Mouse (Mus musculus) frontal cortex, postnatal 25 days (tissue): ENCODE results near the gene Aldh3a2.
"Not testable (repeated sequence)": the region's sequence is repeated elsewhere in the genome, so short reads cannot be mapped to it uniquely, and the experiment has no call there.

Experiments
- DNase-seq, 2 experiments: peaks; one replicate each; pipeline ENCODE4 v3.0.0; 2022; ENCODE audit warnings: low spot score in 2 of 2

Gene Aldh3a2

DNA sequence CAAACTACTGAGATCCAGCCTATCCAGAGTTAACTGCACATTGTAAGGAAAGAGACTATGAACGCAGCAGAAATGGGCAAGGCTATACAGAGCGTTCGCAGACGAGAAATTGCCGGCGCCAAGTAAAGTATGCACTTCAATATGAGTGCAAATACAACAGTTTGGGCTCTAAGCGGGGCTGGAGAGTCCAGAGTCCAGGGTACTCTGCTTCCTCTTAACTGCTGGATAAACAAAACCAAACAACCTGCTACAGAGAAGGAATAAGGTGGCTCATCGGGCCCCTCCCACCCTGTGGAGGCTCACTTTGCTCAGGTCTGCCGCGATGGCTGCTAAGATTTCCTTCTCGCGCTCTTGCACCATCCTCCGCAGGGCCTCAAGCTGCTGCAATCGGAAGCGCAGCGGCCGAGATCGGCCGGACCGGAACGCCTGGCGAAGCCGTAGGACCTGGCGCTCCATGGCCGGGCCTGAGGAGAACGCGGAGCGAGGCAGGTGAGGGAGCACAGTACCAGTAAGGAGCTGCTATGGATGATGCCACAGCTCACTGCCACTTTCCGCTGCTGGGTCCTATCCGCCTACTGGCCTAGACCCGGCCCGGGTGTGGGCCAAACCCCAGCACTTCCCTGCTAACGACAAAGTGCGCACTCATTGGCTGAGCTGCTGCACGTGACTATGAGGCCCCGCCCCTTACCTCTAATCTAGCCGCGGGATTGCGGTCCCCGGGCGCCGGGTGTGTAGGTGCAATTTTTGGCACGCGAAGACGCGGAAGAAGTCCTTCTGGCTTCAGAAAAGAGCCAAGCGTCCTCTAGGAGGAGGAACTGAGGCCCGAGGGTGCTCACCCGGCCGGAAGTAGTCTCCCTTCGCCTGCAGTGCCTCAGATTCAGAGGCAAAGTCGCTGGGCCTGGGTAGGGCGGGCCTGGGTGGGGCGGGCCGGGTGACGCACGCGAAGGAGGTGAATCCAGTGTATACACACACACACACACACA is at the start of gene Aldh3a2:
Aldh3a2 (minus strand) TSS at position 914 of the 983 bp plus-strand sequence.
- DNase-seq: peak; percentile 86 to 88

GRCm38 (mm10) chr11:61316864-61317263 is 49.6 kb upstream of the Aldh3a2 start:
- DNase-seq: no peak

DNA sequence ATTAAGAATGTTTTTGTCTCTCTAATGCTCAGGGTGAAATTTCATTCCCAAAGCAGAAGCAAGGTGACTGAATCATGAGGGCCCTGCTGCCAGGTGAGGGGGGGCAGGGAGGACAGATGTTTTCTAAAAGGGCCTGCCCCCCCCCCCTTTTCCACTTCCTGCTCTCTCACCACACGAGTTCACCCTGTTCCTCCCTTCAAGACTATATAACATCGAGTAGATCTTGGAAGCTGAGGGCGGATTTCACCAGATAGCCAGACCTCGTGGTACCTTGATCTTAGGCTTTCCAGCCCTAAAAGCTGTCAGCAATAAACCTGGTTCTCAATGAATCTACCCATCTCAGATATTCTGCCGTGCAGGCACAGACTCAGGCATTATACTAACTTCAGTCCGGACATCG is 43.1 kb upstream of the Aldh3a2 start:
- DNase-seq: no peak

DNA sequence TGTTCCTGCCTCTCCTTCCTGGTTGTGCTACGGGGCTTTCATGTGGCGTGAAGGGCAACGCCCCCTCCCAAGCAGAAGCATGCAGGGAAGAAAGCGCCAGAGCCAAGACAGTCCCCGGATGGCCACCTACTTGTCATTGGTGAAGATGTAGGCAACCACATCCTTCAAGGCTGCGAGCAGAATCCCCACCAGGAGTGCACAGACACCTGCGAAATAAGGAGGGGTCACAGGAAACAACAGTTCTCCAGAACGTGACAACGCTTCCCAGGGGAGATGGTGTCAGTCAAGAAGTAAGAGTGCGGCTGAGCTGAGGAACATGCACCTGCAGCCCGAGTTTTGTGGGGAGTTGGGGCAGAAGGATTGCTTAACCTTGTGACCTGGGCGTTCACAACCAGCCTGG is 42.6 kb upstream of the Aldh3a2 start:
- DNase-seq: no peak

DNA sequence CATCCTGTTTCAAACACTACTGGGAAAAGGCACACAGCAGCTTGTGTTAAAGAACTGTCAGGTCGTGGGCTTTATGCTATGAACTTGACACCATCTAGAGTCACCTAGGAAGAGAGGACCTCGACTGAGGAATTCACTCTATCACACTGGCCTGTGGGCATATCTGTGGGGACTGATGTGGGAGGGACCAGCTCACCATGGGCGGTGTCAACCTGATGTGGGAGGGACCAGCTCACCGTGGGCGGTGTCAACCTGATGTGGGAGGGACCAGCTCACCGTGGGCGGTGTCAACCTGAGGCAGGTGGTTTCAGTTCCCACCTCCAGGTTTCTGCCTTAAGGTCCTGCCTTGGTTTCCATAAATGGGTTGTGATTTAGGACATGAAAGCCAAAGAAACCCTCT is 40.5 kb upstream of the Aldh3a2 start:
- no peak for DNase-seq

GRCm38 (mm10) chr11:61305377-61305776 is 38.1 kb upstream of the Aldh3a2 start:
- DNase-seq: no peak

DNA sequence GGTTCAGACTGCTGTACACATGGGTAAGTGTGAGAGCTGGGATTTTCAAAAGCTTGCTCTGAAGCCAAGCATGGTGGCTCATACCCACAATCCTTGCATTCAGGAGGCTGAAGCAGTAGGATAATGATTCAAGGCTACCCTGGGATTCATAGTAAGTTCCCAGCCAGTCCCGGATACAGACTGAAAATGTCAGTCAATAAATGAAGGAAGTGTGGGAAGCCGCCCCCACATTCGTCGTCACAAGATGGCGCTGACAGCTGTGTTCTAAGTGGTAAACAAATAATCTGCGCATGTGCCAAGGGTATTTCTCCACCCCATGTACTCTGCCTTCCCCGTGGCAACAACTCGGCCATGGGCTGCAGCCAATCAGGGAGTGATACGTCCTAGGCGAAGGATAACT is 37.3 kb upstream of the Aldh3a2 start:
- not testable (repeated sequence) for DNase-seq

- DNase-seq: no peak
Measured at GRCm38 (mm10) chr11:61300716-61301392, 33.6 kb upstream of the Aldh3a2 start.

DNA sequence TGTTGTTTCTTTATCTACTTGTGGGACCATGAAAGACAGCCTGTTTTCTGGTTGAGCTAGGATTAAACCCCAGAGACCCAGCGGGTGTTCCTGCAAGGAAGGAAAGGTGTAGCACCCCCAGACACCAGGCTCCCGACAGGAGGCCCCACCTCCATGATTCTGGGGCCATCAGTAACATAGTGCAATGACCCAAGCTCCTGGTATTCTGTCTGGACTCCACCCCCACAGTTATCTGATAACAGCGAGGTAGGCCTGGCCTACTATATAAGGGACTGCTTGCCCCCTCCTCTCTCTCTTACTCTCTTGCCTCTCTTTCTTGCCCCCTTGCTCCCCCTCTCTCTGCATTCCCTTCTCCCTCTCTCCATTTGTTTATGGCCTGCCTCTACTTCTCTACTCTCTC is 32.9 kb upstream of the Aldh3a2 start:
- no peak for DNase-seq

DNA sequence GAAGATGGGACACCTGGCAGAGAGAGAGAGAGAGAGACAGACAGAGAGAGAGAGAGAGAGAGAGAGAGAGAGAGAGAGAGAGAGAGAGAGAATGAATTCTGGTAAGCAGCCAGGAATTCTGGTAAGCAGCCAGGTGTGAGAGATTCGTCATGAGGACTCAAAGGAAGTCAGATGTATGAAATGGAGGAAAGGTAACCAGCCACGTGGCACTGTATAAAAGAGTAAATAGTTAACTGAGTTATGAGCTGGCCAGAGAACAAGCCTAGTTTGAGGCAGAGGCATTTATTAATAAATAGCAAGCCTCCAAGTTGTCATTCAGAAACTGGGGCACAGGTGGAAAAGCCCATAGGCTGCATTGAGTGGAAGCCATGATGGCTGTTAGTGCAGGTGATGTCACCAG is 30.6 kb upstream of the Aldh3a2 start:
- no peak for DNase-seq

- DNase-seq: no peak
Measured at GRCm38 (mm10) chr11:61297326-61297725, 30.1 kb upstream of the Aldh3a2 start.

DNA sequence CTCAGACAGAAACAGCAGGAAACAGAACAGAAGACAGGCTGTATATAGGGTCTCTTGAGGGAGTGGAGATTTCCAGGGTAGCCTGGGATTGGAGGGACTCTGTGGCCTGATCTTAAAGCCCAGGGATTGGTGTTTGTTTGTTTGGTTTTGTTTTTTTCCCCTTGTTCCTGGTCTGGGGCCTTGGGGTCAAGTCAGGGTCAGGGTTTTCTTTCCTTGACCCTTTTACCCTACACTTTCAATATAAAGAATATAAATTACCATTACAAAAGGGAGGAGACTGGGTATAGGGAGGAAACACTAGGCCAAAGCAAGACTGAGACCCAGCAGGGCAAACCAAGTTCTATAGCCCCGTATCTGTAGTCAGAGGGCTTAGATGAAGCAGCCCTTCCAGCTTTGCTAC is 29.3 kb upstream of the Aldh3a2 start:
- no peak for DNase-seq

DNA sequence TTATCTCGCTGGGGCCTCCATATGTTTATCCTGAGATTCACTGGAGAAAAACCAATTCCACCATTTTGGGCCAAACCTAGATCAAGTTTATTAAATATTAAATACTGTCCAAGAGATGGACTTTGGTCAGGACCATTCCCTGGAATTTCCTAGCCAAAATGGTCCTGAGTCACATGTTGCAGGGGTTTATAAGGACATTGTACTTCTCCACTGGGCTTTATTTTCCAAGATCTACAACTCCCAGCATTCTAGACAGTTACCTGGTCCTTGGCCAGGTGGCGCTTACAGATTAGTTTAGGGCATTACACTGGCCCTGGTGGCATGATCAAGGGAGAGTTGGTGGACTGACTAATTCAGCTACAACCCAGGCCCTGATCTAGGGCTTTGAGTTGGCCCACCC is 28.3 kb upstream of the Aldh3a2 start:
- DNase-seq: no peak

- DNase-seq: no peak
Measured at GRCm38 (mm10) chr11:61294431-61294830, 27.2 kb upstream of the Aldh3a2 start.

DNA sequence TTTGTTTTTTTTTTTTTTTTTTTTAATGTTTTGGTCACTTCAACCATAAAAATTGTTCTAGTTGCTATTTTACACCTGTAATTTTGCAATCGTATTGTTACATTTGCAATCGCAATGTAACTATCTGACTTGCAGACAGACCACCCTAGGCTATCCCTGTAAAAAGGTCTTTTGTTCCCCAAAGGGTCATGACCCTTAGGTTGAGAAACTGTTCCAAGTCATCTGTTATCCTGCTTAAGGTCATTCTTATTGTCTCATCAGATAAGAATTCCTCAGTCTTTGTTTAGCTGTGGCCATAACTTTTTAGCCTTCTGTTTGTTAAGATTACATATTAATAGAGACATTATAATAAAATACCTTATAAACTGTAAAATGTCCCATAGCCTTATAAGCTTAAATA is 26.0 kb upstream of the Aldh3a2 start:
- no peak for DNase-seq

- no peak for DNase-seq
Measured at GRCm38 (mm10) chr11:61284323-61284722, 17.1 kb upstream of the Aldh3a2 start.

GRCm38 (mm10) chr11:61283414-61284049 is 16.3 kb upstream of the Aldh3a2 start:
- no peak for DNase-seq

DNA sequence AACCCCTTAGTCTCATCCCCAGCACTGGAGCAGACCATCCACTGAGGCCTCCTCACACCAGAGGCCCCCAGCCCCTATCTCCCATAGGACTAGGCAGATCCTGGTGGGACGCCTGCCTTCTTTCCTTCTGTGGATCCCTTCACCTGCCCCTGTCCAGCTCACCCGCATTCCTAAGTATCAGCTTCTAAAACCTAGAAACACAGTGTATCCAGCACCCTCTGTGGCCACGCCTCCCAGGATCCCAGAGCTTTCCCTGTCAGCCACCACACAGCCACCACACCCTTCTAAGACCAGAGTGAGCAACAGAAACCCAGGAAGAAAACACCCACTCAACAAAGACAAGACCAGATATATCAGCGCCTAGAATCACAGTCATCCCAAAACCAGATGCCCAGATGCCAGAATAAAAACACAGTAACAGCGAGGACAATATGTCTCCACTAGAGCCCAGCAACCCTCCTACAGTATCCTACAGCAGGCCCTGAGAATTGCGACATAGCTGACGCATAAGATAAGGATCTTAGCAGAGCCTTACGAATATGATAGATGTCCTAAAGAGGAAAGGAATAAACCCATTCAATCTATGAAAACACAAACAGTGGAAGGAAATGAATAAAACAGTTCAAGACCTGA is 11.3 kb upstream of the Aldh3a2 start:
- no peak for DNase-seq

- DNase-seq: no peak
Measured at GRCm38 (mm10) chr11:61277937-61278336, 10.7 kb upstream of the Aldh3a2 start.

GRCm38 (mm10) chr11:61276482-61276881 is 9.2 kb upstream of the Aldh3a2 start:
- DNase-seq: no peak

- no peak for DNase-seq
Measured at GRCm38 (mm10) chr11:61275106-61275505, 7.8 kb upstream of the Aldh3a2 start.

DNA sequence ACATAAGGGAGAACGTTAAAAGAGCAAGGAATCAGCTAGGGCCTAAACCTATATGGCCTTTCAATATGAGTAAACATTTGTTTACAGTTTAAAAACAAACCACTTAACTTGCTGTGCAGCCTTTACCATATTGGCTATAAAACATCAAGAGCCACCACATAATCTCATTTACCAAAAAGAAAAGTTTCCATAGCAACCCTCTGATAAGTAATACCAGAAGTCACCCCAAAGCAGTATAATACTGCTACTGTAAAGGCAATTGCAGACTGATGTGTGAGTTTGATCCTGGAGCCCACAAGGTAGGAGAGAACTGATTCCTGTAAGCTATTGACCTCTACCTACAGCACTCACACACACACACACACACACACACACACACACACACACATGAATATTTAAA is 7.2 kb upstream of the Aldh3a2 start:
- DNase-seq: no peak
